Mouse (Mus musculus) ES-Bruce4 (cell line): ENCODE measurements around the gene Vrk2. TPM values are rescaled to one million over a fixed set of nuclear protein-coding genes. Genes with fewer than 3 reads are reported as not detected.

ENCODE experiments used
- H3K27ac ChIP-seq: 2 replicates; pipeline ENCODE4 v1.5.1; 2012; ENCODE audit warnings: low read length, inconsistent platforms; ENCODE audit not compliant: insufficient read depth
- H3K27me3 ChIP-seq: 2 replicates; pipeline ENCODE4 v1.6.1; 2012; ENCODE audit warnings: mild to moderate bottlenecking, low read length, inconsistent platforms; ENCODE audit not compliant: control insufficient read depth, poor library complexity, insufficient read depth, severe bottlenecking
- H3K36me3 ChIP-seq: 2 replicates; pipeline ENCODE4 v1.6.1; 2012; ENCODE audit warnings: inconsistent platforms, mild to moderate bottlenecking, low read length, moderate library complexity; ENCODE audit not compliant: control insufficient read depth, poor library complexity, insufficient read depth, severe bottlenecking
- H3K4me1 ChIP-seq: one replicate; pipeline ENCODE4 v1.8.1; 2011; ENCODE audit warnings: low read length; ENCODE audit not compliant: control insufficient read depth, insufficient read depth
- H3K4me3 ChIP-seq: 2 replicates; pipeline ENCODE4 v1.5.1; 2011; ENCODE audit warnings: low read depth, mild to moderate bottlenecking, low read length
- H3K9ac ChIP-seq: 2 replicates; pipeline ENCODE4 v1.6.1; 2012; ENCODE audit warnings: low read depth, mild to moderate bottlenecking, inconsistent platforms; ENCODE audit not compliant: poor library complexity, severe bottlenecking
- H3K9me3 ChIP-seq: replicated peaks from 2 replicates; pipeline ENCODE4 v1.6.1; 2012; ENCODE audit warnings: mild to moderate bottlenecking, low read length, inconsistent platforms; ENCODE audit not compliant: control insufficient read depth, poor library complexity, insufficient read depth, severe bottlenecking
- CTCF ChIP-seq: IDR thresholded peaks from one replicate; pipeline ENCODE4 v1.8.1; 2011; ENCODE audit warnings: low read depth, low read length
- EP300 ChIP-seq: IDR thresholded peaks from 2 replicates; pipeline ENCODE4 v1.6.1; 2011; ENCODE audit warnings: low read depth, low read length; ENCODE audit not compliant: insufficient read depth
- POLR2A ChIP-seq: IDR thresholded peaks from one replicate; pipeline ENCODE4 v1.8.1; 2011; ENCODE audit warnings: low read length; ENCODE audit not compliant: insufficient read depth
- polyA plus RNA-seq: library from polyadenylated mRNA; stranded (reverse); fragments of >200 nt; gene quantifications from 2 replicates; pipeline ENCODE4 v1.2.4, GENCODE M21; 2011; ENCODE audit warnings: low read depth; ENCODE audit not compliant: missing spikeins, insufficient read depth, insufficient read length

Gene Vrk2
- polyA plus RNA-seq, 1 experiment = 34.4 TPM

DNA sequence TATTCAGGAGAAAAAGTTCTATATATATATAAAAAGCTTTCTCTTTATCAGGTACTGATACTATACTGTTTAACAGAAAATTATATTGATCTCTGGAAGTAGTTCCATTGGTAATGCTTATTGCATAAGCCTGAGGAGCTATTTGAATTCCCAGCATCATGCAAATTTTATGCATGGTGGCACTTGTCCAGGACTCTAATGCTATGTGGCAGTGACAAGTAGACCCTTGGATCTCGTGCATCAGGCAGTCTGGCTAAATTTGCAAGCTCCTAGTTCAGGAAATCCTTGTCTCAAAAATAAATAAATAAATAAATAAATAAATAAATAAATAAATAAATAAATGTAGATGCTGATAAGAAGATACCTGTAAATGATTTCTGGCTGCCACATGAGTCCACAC lies 152.7 kb downstream of the Vrk2 start:
- Histone ChIP-seq H3K9me3 (no peaks in the 10 kb centered on the region), H3K27ac (no peak overlapping the region), H3K4me1 (no peaks in the 10 kb centered on the region), H3K27me3 (no peaks in the 10 kb centered on the region), H3K36me3 (no peaks in the 10 kb centered on the region; the same call in 1 of the 2 replicates), H3K9ac (no peak overlapping the region), H3K4me3 (no peak overlapping the region)
- TF ChIP-seq CTCF = no peak
- TF ChIP-seq POLR2A = no peak
- no peak for TF ChIP-seq EP300

DNA sequence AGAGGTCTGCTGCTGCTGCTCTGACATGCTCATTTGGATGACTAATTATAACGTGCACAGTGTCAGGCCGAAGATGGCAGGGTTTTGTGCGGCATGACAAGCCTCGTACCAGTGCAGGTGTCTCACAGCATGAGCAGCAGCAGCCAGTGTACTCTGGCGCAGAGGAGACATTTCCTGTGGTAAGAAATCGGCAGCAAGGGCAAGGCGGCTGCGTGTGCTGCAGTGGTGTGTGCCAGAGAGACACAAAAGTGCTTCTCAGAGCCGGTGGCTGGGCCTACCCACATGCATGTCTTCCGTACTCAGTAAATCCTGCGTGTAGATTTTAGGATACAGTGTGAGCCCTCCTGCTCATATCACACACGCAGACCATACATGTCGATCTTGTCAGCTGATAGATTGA lies 156.0 kb downstream of the Vrk2 start:
- TF ChIP-seq CTCF = no peak
- no peak for TF ChIP-seq POLR2A
- no peak for TF ChIP-seq EP300
- H3K4me3 ChIP-seq = peak overlapping the region; percentile 5; the same call in 1 of the 2 replicates
- no peaks in the 10 kb centered on the region for H3K4me1 ChIP-seq
- H3K9ac ChIP-seq = no peak overlapping the region
- H3K27me3 ChIP-seq = no peaks in the 10 kb centered on the region
- H3K36me3 ChIP-seq = no peaks in the 10 kb centered on the region; the same call in 1 of the 2 replicates
- no peaks in the 10 kb centered on the region for H3K9me3 ChIP-seq
- no peak overlapping the region for H3K27ac ChIP-seq

DNA sequence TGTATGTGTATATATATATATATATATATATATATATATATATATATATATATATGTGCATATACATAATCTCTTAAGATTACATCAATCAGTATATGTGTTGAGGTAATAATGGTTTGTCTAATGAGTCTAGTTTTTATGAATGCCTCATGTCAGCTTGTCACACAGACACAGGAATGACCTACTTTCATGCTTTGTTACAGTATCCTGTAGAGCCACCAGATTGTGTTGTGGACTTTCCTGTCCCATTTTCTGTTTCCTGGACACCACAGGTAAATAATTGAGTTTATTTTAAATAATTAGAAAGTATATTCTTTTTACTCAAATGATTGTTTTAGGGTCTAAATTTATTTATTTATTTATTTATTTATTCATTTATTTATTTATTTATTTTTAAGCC lies 159.6 kb downstream of the Vrk2 start:
- no peak overlapping the region for H3K27ac ChIP-seq
- H3K9me3 ChIP-seq = no peaks in the 10 kb centered on the region
- H3K27me3 ChIP-seq = no peaks in the 10 kb centered on the region
- TF ChIP-seq CTCF (no peak), POLR2A (no peak), EP300 (no peak)
- H3K9ac ChIP-seq = no peak overlapping the region
- H3K36me3 ChIP-seq = no peaks in the 10 kb centered on the region
- no peak overlapping the region for H3K4me3 ChIP-seq
- no peaks in the 10 kb centered on the region for H3K4me1 ChIP-seq

DNA sequence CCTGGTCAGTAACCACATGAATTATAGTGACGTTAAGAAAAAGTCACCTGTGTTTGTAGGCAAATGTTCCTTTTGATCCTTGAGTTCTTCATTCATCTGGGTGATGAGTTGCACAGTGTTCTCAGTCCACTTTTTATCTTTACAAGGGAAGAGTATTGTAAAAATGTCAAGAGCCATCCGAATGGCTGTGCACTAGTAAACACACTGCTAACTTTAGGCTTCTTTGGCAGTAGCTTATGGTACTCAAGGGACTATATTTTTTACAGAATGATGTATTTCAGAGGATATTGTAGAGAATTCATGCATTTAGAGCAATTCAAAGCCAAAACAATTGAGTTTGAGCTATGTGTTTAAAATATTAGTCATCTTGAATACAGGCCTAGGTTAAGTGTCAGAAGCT lies 172.3 kb downstream of the Vrk2 start:
- TF ChIP-seq EP300 = no peak
- TF ChIP-seq POLR2A = no peak
- no peak for TF ChIP-seq CTCF
- no peak overlapping the region for H3K4me3 ChIP-seq
- H3K36me3 ChIP-seq = no peaks in the 10 kb centered on the region; the same call in 1 of the 2 replicates
- H3K9me3 ChIP-seq = no peaks in the 10 kb centered on the region
- no peak overlapping the region for H3K27ac ChIP-seq
- no peak overlapping the region for H3K9ac ChIP-seq
- H3K27me3 ChIP-seq = no peaks in the 10 kb centered on the region
- no peaks in the 10 kb centered on the region for H3K4me1 ChIP-seq

Other genes with a start within 250 kb of the Vrk2 start
- 36.4 and 37.6 TPM in 2 replicates for gene Fancl, start 207.9 kb downstream of the Vrk2 start, polyA plus RNA-seq
- not detected in 2 replicates for gene Gm6899, start 758 bp downstream of the Vrk2 start, polyA plus RNA-seq